Mouse (Mus musculus) cerebellum, postnatal 14 days (tissue): ENCODE measurements at regions not wholly inside any gene's neighbourhood (a gene's known extent, or its start where the extent isn't known, plus 50 kb on each side); places are given as distances from the start of the nearest gene placed in this dataset.
A peak's percentile ranks its signal among the peaks of the same experiment; 100 is the strongest.
"Not testable (repeated sequence)": the region's sequence is repeated elsewhere in the genome, so short reads cannot be mapped to it uniquely, and the experiment has no call there.

Experiments
- DNase-seq, 2 experiments: peaks; one replicate each; pipeline ENCODE4 v3.0.0; 2021; ENCODE audit warnings: mixed read lengths in 2 of 2

- DNase-seq = no peak
These were observed 88.3 kb downstream of the Anxa5 start for GRCm38 (mm10) chr3:36387431-36387830.

- no peak for DNase-seq
These were observed 92.2 kb downstream of the Anxa5 start for GRCm38 (mm10) chr3:36383438-36383945.

GRCm38 (mm10) chr3:36381621-36382193 is 94.0 kb downstream of the Anxa5 start:
- DNase-seq = no peak

GRCm38 (mm10) chr3:36375722-36376121 is 100.0 kb downstream of the Anxa5 start:
- no peak for DNase-seq

GRCm38 (mm10) chr3:36374939-36375338 is 100.8 kb downstream of the Anxa5 start:
- DNase-seq = no peak

- DNase-seq = no peak
These were observed 114.8 kb downstream of the Anxa5 start for GRCm38 (mm10) chr3:36360933-36361332.

GRCm38 (mm10) chr3:36354201-36354600 is 121.5 kb downstream of the Anxa5 start:
- not testable (repeated sequence) for DNase-seq

- no peak for DNase-seq
These were observed 123.5 kb downstream of the Anxa5 start for GRCm38 (mm10) chr3:36352032-36352742.

GRCm38 (mm10) chr3:36349073-36349472 is 126.6 kb downstream of the Anxa5 start:
- DNase-seq = no peak

GRCm38 (mm10) chr3:36340889-36341533 is 118.9 kb upstream of the Qrfpr start:
- peak; percentile 50 to 64 for DNase-seq

- no peak for DNase-seq
These were observed 117.5 kb upstream of the Qrfpr start for GRCm38 (mm10) chr3:36339656-36340055.

- DNase-seq = no peak
These were observed 112.2 kb upstream of the Qrfpr start for GRCm38 (mm10) chr3:36334279-36334678.

- no peak for DNase-seq
These were observed 109.9 kb upstream of the Qrfpr start for GRCm38 (mm10) chr3:36332016-36332415.

GRCm38 (mm10) chr3:36330656-36331055 is 108.5 kb upstream of the Qrfpr start:
- peak; percentile 56 to 79 for DNase-seq

- DNase-seq = no peak
These were observed 107.5 kb upstream of the Qrfpr start for GRCm38 (mm10) chr3:36329631-36330030.

- no peak for DNase-seq
These were observed 106.8 kb upstream of the Qrfpr start for GRCm38 (mm10) chr3:36328927-36329326.

- no peak for DNase-seq
These were observed 96.5 kb upstream of the Qrfpr start for GRCm38 (mm10) chr3:36318635-36319034.

- DNase-seq = no peak
These were observed 89.2 kb upstream of the Qrfpr start for GRCm38 (mm10) chr3:36311337-36311736.

GRCm38 (mm10) chr3:36310642-36311267 is 88.6 kb upstream of the Qrfpr start:
- DNase-seq = no peak

GRCm38 (mm10) chr3:36296792-36297191 is 74.7 kb upstream of the Qrfpr start:
- no peak for DNase-seq

- peak; percentile 13 to 59 for DNase-seq
These were observed 69.9 kb upstream of the Qrfpr start for GRCm38 (mm10) chr3:36291971-36292370.

GRCm38 (mm10) chr3:36284066-36284465 is 62.0 kb upstream of the Qrfpr start:
- DNase-seq = no peak

- no peak for DNase-seq
These were observed 53.4 kb upstream of the Qrfpr start for GRCm38 (mm10) chr3:36275502-36275901.
